Mouse (Mus musculus) midbrain, embryonic 15.5 days (tissue): ENCODE measurements around the gene Zmynd11. TPM values are rescaled to one million over a fixed set of nuclear protein-coding genes. Genes with fewer than 3 reads are reported as not detected.
A peak's percentile ranks its signal among the peaks of the same experiment; 100 is the strongest.
"Not testable (repeated sequence)": the region's sequence is repeated elsewhere in the genome, so short reads cannot be mapped to it uniquely, and the experiment has no call there.

Experiments used
- ATAC-seq: fragments of 200-750 bp; cut with Nextera tagmentation; replicated peaks from 2 replicates; pipeline ENCODE4 v1.8.0; 2017; ENCODE audit warnings: moderate TSS enrichment
- H3K27ac ChIP-seq: fragments of 300-500 bp; sonication (generic); 2 replicates; pipeline ENCODE4 v1.5.1; 2015; ENCODE audit warnings: mild to moderate bottlenecking, inconsistent platforms
- H3K27me3 ChIP-seq: fragments of 300-500 bp; sonication (generic); replicated peaks from 2 replicates; pipeline ENCODE4 v1.6.1; 2015; ENCODE audit warnings: inconsistent platforms
- H3K36me3 ChIP-seq: fragments of 300-500 bp; sonication (generic); replicated peaks from 2 replicates; pipeline ENCODE4 v1.6.1; 2015; ENCODE audit warnings: inconsistent platforms
- H3K4me1 ChIP-seq: fragments of 300-500 bp; sonication (generic); 2 replicates; pipeline ENCODE4 v1.6.1; 2015; ENCODE audit warnings: inconsistent platforms
- H3K4me2 ChIP-seq: fragments of 300-500 bp; sonication (generic); 2 replicates; pipeline ENCODE4 v1.6.1; 2015; ENCODE audit warnings: inconsistent platforms, mild to moderate bottlenecking, moderate library complexity
- H3K4me3 ChIP-seq: fragments of 300-500 bp; sonication (generic); 2 replicates; pipeline ENCODE4 v1.5.1; 2015; ENCODE audit warnings: mild to moderate bottlenecking, inconsistent platforms
- H3K9ac ChIP-seq: fragments of 300-500 bp; sonication (generic); 2 replicates; pipeline ENCODE4 v1.6.1; 2015; ENCODE audit warnings: mild to moderate bottlenecking, inconsistent platforms
- H3K9me3 ChIP-seq: fragments of 300-500 bp; sonication (generic); 2 replicates; pipeline ENCODE4 v1.6.1; 2016; ENCODE audit warnings: inconsistent platforms
- WGBS: fragments of 180-500 bp; shearing (Covaris S2); methylation state at CpG from one replicate; pipeline ENCODE4 v1.1.7; 2015; ENCODE audit warnings: mixed read lengths; 5-methylcytosine and 5-hydroxymethylcytosine counted together
- polyA plus RNA-seq: library from polyadenylated mRNA; unstranded; fragments of >200 nt; fragmentation: Nextera tagmentation; extraction: Ambion mirVana; gene quantifications from 2 replicates; pipeline ENCODE4 v1.2.1, GENCODE M21; 2015

Gene Zmynd11
- polyA plus RNA-seq, 1 experiment from 2014 or later: 174 TPM

DNA sequence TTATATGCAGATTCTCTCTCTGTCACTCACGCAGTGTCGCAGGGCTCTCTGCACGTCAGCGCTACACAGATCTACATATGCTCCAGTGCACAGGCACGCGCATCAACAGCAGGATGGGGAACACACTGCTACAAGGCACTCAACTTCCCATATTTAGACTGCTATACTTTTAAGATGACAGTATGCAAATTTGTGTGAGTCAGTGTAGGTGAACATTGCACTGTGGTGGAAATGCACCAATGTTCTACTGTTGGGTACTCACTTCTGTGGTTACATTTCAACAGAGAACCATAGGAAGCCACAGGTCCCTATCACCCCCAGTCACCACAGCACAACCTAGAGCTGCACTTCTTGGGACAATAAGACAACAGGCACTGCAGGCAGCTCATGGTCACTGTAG is 5.1 kb downstream of the Zmynd11 start:
- Histone ChIP-seq H3K9me3 (no peaks in the 10 kb centered on the region), H3K27ac (no peak overlapping the region), H3K9ac (0 out of 2 replicates have a peak overlapping the region, but pooled peaks have one; percentile 20), H3K4me3 (no peak overlapping the region), H3K27me3 (no peaks in the 10 kb centered on the region), H3K36me3 (no peaks in the 10 kb centered on the region), H3K4me1 (peaks cover 44% of the 10 kb centered on the region), H3K4me2 (no peak overlapping the region; the same call in 1 of the 2 replicates)
- WGBS: 18% methylated on average over 6 of the region's 6 CpGs
- ATAC-seq: no peak

DNA sequence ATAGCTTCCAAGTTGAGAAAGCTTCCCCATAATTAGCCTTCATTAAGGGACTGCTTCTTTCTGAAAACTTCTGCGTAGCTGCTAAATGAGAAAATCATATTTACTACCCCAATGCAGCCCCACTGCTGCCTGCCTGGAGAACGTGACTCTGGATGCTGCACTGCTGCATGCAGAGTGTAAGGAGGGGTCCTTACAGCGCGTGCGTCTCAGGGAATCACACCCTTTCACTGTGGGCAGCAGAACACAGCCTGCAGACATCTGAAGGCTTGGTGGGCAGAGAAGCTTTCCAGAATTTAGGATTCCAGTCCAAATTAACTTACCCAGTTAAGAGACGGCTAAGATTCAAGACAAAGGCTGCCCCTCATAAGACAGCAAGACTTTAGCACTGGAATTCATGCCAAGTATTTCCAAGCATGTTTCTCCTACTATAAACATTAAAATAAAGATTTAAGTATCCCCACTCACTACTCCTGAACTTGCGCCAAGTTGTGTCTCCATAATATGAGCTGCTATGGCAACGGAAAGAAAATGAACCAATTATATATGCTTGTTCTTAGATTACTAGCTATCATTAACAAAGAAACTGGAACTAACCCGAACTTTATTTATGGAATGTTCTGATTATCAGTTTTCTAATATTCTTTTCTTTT is 7.2 kb downstream of the Zmynd11 start:
- H3K4me2 ChIP-seq: peak overlapping the region; percentile 15; the same call in 1 of the 2 replicates
- peaks cover 50% of the 10 kb centered on the region for H3K4me1 ChIP-seq
- ATAC-seq: peak; percentile 68; the same call in 1 of the 2 replicates
- H3K36me3 ChIP-seq: no peaks in the 10 kb centered on the region
- H3K27me3 ChIP-seq: no peaks in the 10 kb centered on the region
- H3K9ac ChIP-seq: no peak overlapping the region
- H3K4me3 ChIP-seq: no peak overlapping the region
- H3K27ac ChIP-seq: no peak overlapping the region
- WGBS: 39% methylated on average over 9 of the region's 9 CpGs
- no peaks in the 10 kb centered on the region for H3K9me3 ChIP-seq

GRCm38 (mm10) chr13:9753706-9754105 is 11.4 kb downstream of the Zmynd11 start:
- WGBS: 33% methylated on average over 3 of the region's 3 CpGs
- Histone ChIP-seq H3K4me3 (no peak overlapping the region), H3K9ac (no peak overlapping the region), H3K4me2 (no peak overlapping the region), H3K27ac (no peak overlapping the region), H3K9me3 (no peaks in the 10 kb centered on the region), H3K27me3 (no peaks in the 10 kb centered on the region), H3K36me3 (no peaks in the 10 kb centered on the region), H3K4me1 (peaks cover 27% of the 10 kb centered on the region)
- 0 out of 2 replicates have a peak, but pooled peaks have one; percentile 5 for ATAC-seq

- H3K27ac ChIP-seq: no peak overlapping the region
- no peaks in the 10 kb centered on the region for H3K27me3 ChIP-seq
- ATAC-seq: no peak
- no peak overlapping the region for H3K4me2 ChIP-seq
- no peak overlapping the region for H3K9ac ChIP-seq
- no peak overlapping the region for H3K4me3 ChIP-seq
- no peaks in the 10 kb centered on the region for H3K9me3 ChIP-seq
- H3K36me3 ChIP-seq: no peaks in the 10 kb centered on the region
- H3K4me1 ChIP-seq: peaks cover 11% of the 10 kb centered on the region
- 30% methylated on average over 1 of the region's 1 CpGs for WGBS
These were observed 14.8 kb downstream of the Zmynd11 start for GRCm38 (mm10) chr13:9750320-9750719.

- H3K4me2 ChIP-seq: no peak overlapping the region
- H3K4me1 ChIP-seq: peaks cover 11% of the 10 kb centered on the region
- 87% methylated on average over 4 of the region's 4 CpGs for WGBS
- no peaks in the 10 kb centered on the region for H3K9me3 ChIP-seq
- H3K36me3 ChIP-seq: no peaks in the 10 kb centered on the region
- no peaks in the 10 kb centered on the region for H3K27me3 ChIP-seq
- no peak for ATAC-seq
- H3K27ac ChIP-seq: no peak overlapping the region
- no peak overlapping the region for H3K9ac ChIP-seq
- no peak overlapping the region for H3K4me3 ChIP-seq
These were observed 15.3 kb downstream of the Zmynd11 start for GRCm38 (mm10) chr13:9749796-9750195.

GRCm38 (mm10) chr13:9738190-9738589 is 26.9 kb downstream of the Zmynd11 start:
- peak; percentile 66 for ATAC-seq
- Histone ChIP-seq H3K27me3 (no peaks in the 10 kb centered on the region), H3K36me3 (no peaks in the 10 kb centered on the region), H3K4me1 (peaks cover 17% of the 10 kb centered on the region), H3K4me2 (no peak overlapping the region), H3K27ac (no peak overlapping the region), H3K4me3 (no peak overlapping the region), H3K9me3 (no peaks in the 10 kb centered on the region), H3K9ac (no peak overlapping the region)
- WGBS: 70% methylated on average over 2 of the region's 2 CpGs

- ATAC-seq: no peak
- Histone ChIP-seq H3K9ac (no peak overlapping the region), H3K9me3 (no peaks in the 10 kb centered on the region), H3K27ac (no peak overlapping the region), H3K27me3 (no peaks in the 10 kb centered on the region), H3K36me3 (no peaks in the 10 kb centered on the region), H3K4me3 (no peak overlapping the region), H3K4me2 (no peak overlapping the region), H3K4me1 (peaks cover 17% of the 10 kb centered on the region)
- 82% methylated on average over 5 of the region's 5 CpGs for WGBS
These were observed 28.1 kb downstream of the Zmynd11 start for GRCm38 (mm10) chr13:9737024-9737423.

DNA sequence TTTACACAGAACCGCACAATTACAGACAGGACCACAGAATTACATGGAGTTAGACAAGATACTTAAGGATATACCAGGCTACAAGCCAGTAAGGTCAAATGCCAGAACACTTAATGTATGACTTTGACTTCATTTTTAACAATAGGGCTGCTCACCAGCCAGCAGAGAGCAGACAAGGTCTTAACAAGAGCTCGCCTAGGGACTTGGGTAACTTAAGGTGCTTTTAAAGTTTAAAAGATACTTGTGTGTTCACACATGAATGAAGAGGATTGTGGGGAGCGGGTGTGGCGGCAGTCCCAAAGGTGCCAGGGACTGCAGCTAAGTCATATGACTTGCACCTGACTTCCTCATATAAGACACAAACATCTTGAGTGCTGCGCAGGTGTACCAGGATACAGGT is 32.9 kb downstream of the Zmynd11 start:
- H3K9ac ChIP-seq, H3K9me3 ChIP-seq, H3K4me1 ChIP-seq, H3K4me2 ChIP-seq, H3K4me3 ChIP-seq, H3K27me3 ChIP-seq, ATAC-seq, H3K36me3 ChIP-seq, H3K27ac ChIP-seq: not testable (repeated sequence)
- 92% methylated on average over 5 of the region's 5 CpGs for WGBS

GRCm38 (mm10) chr13:9729073-9729472 is 36.1 kb downstream of the Zmynd11 start:
- 71% methylated on average over 1 of the region's 1 CpGs for WGBS
- H3K27ac ChIP-seq: no peak overlapping the region
- H3K4me2 ChIP-seq: no peak overlapping the region
- H3K4me1 ChIP-seq: no peaks in the 10 kb centered on the region
- H3K27me3 ChIP-seq: no peaks in the 10 kb centered on the region
- no peaks in the 10 kb centered on the region for H3K36me3 ChIP-seq
- H3K9ac ChIP-seq: no peak overlapping the region
- ATAC-seq: no peak
- H3K4me3 ChIP-seq: no peak overlapping the region
- H3K9me3 ChIP-seq: no peaks in the 10 kb centered on the region

- no peak for ATAC-seq
- 93% methylated on average over 1 of the region's 1 CpGs for WGBS
- Histone ChIP-seq H3K27ac (no peak overlapping the region), H3K9me3 (no peaks in the 10 kb centered on the region), H3K4me2 (no peak overlapping the region), H3K27me3 (no peaks in the 10 kb centered on the region), H3K9ac (no peak overlapping the region), H3K4me3 (no peak overlapping the region), H3K36me3 (no peaks in the 10 kb centered on the region), H3K4me1 (no peaks in the 10 kb centered on the region)
These were observed 49.9 kb downstream of the Zmynd11 start for GRCm38 (mm10) chr13:9715224-9715623.

DNA sequence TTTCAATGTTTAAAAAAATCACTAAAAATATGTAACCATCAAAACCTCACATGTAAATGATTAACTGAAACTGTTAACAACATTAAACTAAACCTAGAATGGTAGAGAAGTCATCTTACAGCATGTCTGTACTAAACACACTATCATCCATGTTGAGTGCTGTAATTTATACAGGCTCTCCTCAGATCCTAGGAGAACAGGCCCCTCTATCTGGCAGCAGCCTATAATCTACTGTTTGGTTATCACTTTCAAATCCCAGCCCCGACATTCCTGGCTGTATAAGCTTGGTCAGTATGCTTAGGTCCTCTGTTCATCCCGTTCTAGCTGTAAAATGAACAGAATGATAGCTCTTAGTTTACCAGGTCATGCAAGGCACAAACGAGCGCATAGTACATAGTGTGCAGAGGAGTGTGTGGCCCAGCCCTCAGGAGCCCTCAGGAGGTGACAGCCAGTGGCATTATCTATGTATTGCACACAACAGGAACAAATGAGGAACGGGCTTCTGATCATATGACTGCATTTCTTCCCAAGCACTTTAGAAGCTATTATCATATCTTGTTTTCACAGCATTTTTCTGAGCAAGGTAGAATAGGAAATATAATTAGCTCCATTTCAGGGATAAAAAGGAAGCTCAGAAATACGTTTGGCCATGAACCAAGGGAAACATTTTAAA is 51.5 kb downstream of the Zmynd11 start:
- Histone ChIP-seq H3K36me3 (0 out of 2 replicates have a peak, but pooled peaks cover 2% of the 10 kb centered on the region), H3K27me3 (no peaks in the 10 kb centered on the region), H3K27ac (no peak overlapping the region), H3K4me3 (no peak overlapping the region), H3K4me2 (no peak overlapping the region), H3K9ac (no peak overlapping the region), H3K9me3 (no peaks in the 10 kb centered on the region), H3K4me1 (no peaks in the 10 kb centered on the region)
- ATAC-seq: peak; percentile 67; the same call in 1 of the 2 replicates
- WGBS: 80% methylated on average over 6 of the region's 6 CpGs

- Histone ChIP-seq H3K9ac (no peak overlapping the region), H3K36me3 (0 out of 2 replicates have a peak, but pooled peaks cover 6% of the 10 kb centered on the region), H3K27ac (no peak overlapping the region), H3K9me3 (no peaks in the 10 kb centered on the region), H3K4me3 (no peak overlapping the region), H3K4me1 (no peaks in the 10 kb centered on the region), H3K27me3 (no peaks in the 10 kb centered on the region), H3K4me2 (no peak overlapping the region)
- ATAC-seq: no peak
- 92% methylated on average over 3 of the region's 3 CpGs for WGBS
These were observed 52.2 kb downstream of the Zmynd11 start for GRCm38 (mm10) chr13:9712971-9713370.

DNA sequence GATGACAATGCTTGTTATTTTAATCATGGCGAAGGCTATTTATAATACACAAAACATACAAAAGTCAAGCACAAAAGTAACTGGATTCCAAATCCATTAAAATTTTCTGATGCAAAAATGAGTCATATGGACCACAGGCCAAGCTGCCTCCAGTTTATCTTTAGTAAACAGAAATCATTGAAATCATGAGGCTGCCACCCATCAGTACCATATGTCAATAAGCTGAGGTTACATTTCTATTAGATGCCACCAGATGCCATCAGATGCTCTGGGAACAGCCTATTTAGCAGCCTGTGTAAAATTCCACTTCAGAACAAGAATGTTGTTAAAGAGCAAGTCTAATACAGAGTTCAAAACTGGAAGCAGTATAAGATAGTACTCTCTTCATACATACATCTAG is 52.7 kb downstream of the Zmynd11 start:
- 95% methylated on average over 1 of the region's 1 CpGs for WGBS

More for the DNA sequence above, 52.7 kb downstream of the Zmynd11 start:
- no peak overlapping the region for H3K27ac ChIP-seq
- H3K36me3 ChIP-seq: 0 out of 2 replicates have a peak, but pooled peaks cover 6% of the 10 kb centered on the region
- no peak overlapping the region for H3K4me2 ChIP-seq
- no peak overlapping the region for H3K9ac ChIP-seq
- H3K4me1 ChIP-seq: no peaks in the 10 kb centered on the region
- ATAC-seq: no peak
- H3K4me3 ChIP-seq: no peak overlapping the region
- no peaks in the 10 kb centered on the region for H3K27me3 ChIP-seq
- no peaks in the 10 kb centered on the region for H3K9me3 ChIP-seq
